8 mouse cellular contexts compared by ENCODE assay signal in the genomic region with DNA sequence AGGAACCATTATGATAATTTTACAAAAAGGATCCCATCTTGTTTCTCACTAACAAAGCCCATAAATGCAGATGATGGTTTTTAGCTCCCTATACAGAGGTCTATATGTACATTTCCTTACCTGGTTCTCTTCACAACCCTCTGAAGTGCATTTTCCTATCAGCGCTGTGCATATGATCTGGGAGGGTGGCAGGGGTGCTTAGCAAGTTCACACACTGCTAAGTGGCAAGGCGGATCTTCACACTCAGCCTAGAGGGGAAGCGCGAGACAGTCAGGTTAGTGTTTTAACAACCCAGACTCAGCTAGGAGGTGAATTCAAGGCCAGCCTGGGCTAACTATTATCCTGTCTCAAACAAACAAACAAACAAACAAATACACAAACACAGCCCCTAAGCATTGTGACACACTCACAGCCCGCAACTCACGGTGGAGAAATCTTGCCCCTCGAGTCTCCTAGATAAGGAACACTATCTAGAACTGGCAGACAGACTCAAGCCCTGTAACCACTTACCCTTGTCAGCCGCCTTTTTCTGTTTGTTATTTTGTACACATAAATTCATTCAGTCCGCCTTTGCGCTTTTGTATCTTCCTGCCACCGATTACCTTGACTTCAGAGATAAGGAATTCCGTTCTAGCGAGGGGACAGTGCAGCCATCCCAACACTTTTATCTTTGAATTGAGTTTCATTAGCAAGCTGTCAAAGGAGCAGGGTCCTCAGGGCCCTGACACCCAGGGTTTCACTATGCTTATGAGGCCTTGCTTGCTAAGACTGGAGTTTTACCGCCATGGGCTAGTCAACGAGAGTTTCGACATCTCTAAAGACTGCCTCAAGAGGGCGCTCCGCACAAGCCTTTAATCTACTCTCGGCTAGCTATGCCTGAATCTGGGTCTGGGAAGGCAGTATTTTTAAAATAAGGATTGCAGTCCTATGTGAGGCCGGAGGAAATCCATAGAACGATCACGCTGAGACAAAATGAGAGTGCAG. TPM values are rescaled to one million over a fixed set of nuclear protein-coding genes. Genes with fewer than 3 reads are reported as not detected.
DNase-seq lines count a peak whose midpoint lies in the region; ATAC-seq lines count a peak whose summit lies in the region.

No protein-coding gene starts in this region.

- H3K27me3 ChIP-seq in forebrain, embryonic 11.5 days (ENCODE audit: control insufficient read depth, insufficient read depth, low read length): no peaks in the 10 kb centered on the region
- no peaks in the 10 kb centered on the region for H3K27me3 ChIP-seq in heart, embryonic 15.5 days
- no peaks in the 10 kb centered on the region for H3K27me3 ChIP-seq in liver, embryonic 13.5 days
- no peaks in the 10 kb centered on the region for H3K27me3 ChIP-seq in neural tube, embryonic 11.5 days (ENCODE audit: control insufficient read depth, insufficient read depth, low read length)
- no peaks in the 10 kb centered on the region for H3K27me3 ChIP-seq in stomach, embryonic 15.5 days (replicated peaks)

- WGBS in forebrain, embryonic 11.5 days: 50% methylated on average over 22 of the region's 22 CpGs
- WGBS in heart, embryonic 15.5 days: 32% methylated on average over 22 of the region's 22 CpGs
- WGBS in liver, embryonic 13.5 days (ENCODE audit: insufficient replicate concordance): 21% methylated on average over 22 of the region's 22 CpGs
- 46% methylated on average over 22 of the region's 22 CpGs for WGBS in neural tube, embryonic 11.5 days
- 45% methylated on average over 22 of the region's 22 CpGs for WGBS in stomach, embryonic 15.5 days

- ATAC-seq in CD4-positive, CD25-positive, alpha-beta regulatory T cell, adult 4 months: peak; percentile 61
- ATAC-seq in forebrain, embryonic 11.5 days (replicated peaks; ENCODE audit: low FRiP score): peak; percentile 43
- 0 out of 2 replicates have a peak, but pooled peaks have one; percentile 40 for ATAC-seq in heart, embryonic 15.5 days (replicated peaks; ENCODE audit: insufficient number of reproducible peaks, insufficient read depth, low FRiP score, low read depth)
- ATAC-seq in liver, embryonic 13.5 days (ENCODE audit: low read depth): peak; percentile 82
- peak; percentile 70; the same call in 1 of the 2 replicates for ATAC-seq in neural tube, embryonic 11.5 days (ENCODE audit: insufficient read depth, low FRiP score, low TSS enrichment)
- ATAC-seq in stomach, embryonic 15.5 days (ENCODE audit: insufficient read depth, low FRiP score, low read depth): peak; percentile 47; the same call in 1 of the 2 replicates

- no peak overlapping the region for H3K9ac ChIP-seq in forebrain, embryonic 11.5 days (ENCODE audit: low read length)
- no peak overlapping the region for H3K9ac ChIP-seq in heart, embryonic 15.5 days
- H3K9ac ChIP-seq in liver, embryonic 13.5 days: no peak overlapping the region
- H3K9ac ChIP-seq in neural tube, embryonic 11.5 days (ENCODE audit: low read length): no peak overlapping the region
- no peak overlapping the region for H3K9ac ChIP-seq in stomach, embryonic 15.5 days

- no peaks in the 10 kb centered on the region for H3K36me3 ChIP-seq in forebrain, embryonic 11.5 days (ENCODE audit: control insufficient read depth, insufficient read depth, low read length)
- H3K36me3 ChIP-seq in heart, embryonic 15.5 days: no peaks in the 10 kb centered on the region
- no peaks in the 10 kb centered on the region for H3K36me3 ChIP-seq in liver, embryonic 13.5 days
- no peaks in the 10 kb centered on the region for H3K36me3 ChIP-seq in neural tube, embryonic 11.5 days (ENCODE audit: control insufficient read depth, insufficient read depth, low read length)
- H3K36me3 ChIP-seq in stomach, embryonic 15.5 days: no peaks in the 10 kb centered on the region

- peak; percentile 68 for DNase-seq in c-Kit-positive CD71-negative TER-119-negative erythroid progenitor cells, embryonic 14.5 days (ENCODE audit: low read depth)
- DNase-seq in forebrain, embryonic 11.5 days (ENCODE audit: low spot score): peak; percentile 88
- DNase-seq in kidney, postnatal 14 days: peak; percentile 86
- peak; percentile 49 for DNase-seq in liver, embryonic 13.5 days
- DNase-seq in neural tube, embryonic 11.5 days (ENCODE audit: low spot score): peak; percentile 85

- H3K4me2 ChIP-seq in forebrain, embryonic 11.5 days (ENCODE audit: low read depth, low read length, severe bottlenecking): no peak overlapping the region
- H3K4me2 ChIP-seq in heart, embryonic 15.5 days: no peak overlapping the region
- H3K4me2 ChIP-seq in liver, embryonic 13.5 days: peak overlapping the region; percentile 32
- H3K4me2 ChIP-seq in neural tube, embryonic 11.5 days (ENCODE audit: low read depth): no peak overlapping the region
- no peak overlapping the region for H3K4me2 ChIP-seq in stomach, embryonic 15.5 days

- no peaks in the 10 kb centered on the region for H3K9me3 ChIP-seq in forebrain, embryonic 11.5 days (ENCODE audit: control insufficient read depth, low read length)
- H3K9me3 ChIP-seq in heart, embryonic 15.5 days (replicated peaks): no peaks in the 10 kb centered on the region
- no peaks in the 10 kb centered on the region for H3K9me3 ChIP-seq in liver, embryonic 13.5 days (replicated peaks)
- H3K9me3 ChIP-seq in neural tube, embryonic 11.5 days (ENCODE audit: control insufficient read depth, low read length): no peaks in the 10 kb centered on the region
- no peaks in the 10 kb centered on the region for H3K9me3 ChIP-seq in stomach, embryonic 15.5 days

- no peak overlapping the region for H3K4me3 ChIP-seq in forebrain, embryonic 11.5 days (ENCODE audit: low read depth, low read length)
- no peak overlapping the region for H3K4me3 ChIP-seq in heart, embryonic 15.5 days
- no peak overlapping the region for H3K4me3 ChIP-seq in liver, embryonic 13.5 days (replicated peaks)
- H3K4me3 ChIP-seq in neural tube, embryonic 11.5 days (ENCODE audit: low read depth, low read length): no peak overlapping the region
- no peak overlapping the region for H3K4me3 ChIP-seq in stomach, embryonic 15.5 days (replicated peaks)

- peaks cover 8% of the 10 kb centered on the region; the same call in 1 of the 2 replicates for H3K4me1 ChIP-seq in forebrain, embryonic 11.5 days (replicated peaks; ENCODE audit: control insufficient read depth, insufficient read depth, low read length)
- H3K4me1 ChIP-seq in heart, embryonic 15.5 days (replicated peaks): peaks cover 8% of the 10 kb centered on the region
- H3K4me1 ChIP-seq in liver, embryonic 13.5 days (replicated peaks): peaks cover 16% of the 10 kb centered on the region
- H3K4me1 ChIP-seq in neural tube, embryonic 11.5 days (ENCODE audit: control insufficient read depth, insufficient read depth, low read length): peaks cover 14% of the 10 kb centered on the region
- H3K4me1 ChIP-seq in stomach, embryonic 15.5 days: no peaks in the 10 kb centered on the region; the same call in 1 of the 2 replicates

- no peak overlapping the region for H3K27ac ChIP-seq in forebrain, embryonic 11.5 days (ENCODE audit: low read depth, low read length)
- H3K27ac ChIP-seq in heart, embryonic 15.5 days: no peak overlapping the region
- H3K27ac ChIP-seq in liver, embryonic 13.5 days: no peak overlapping the region
- no peak overlapping the region for H3K27ac ChIP-seq in neural tube, embryonic 11.5 days (ENCODE audit: low read depth, low read length)
- no peak overlapping the region for H3K27ac ChIP-seq in stomach, embryonic 15.5 days

RNA-seq across cellular contexts. Expression of a gene that starts 53.0 kb away (rescaled TPM):
- 1 to 10 TPM in 1 of 2 experiments, under 1 TPM in 1; 0.79 to 1.3 TPM for polyA plus RNA-seq in CD4-positive, CD25-positive, alpha-beta regulatory T cell, adult 4 months (2017; shearing (Covaris generic))
- polyA plus RNA-seq in forebrain, embryonic 11.5 days (2014; fragmentation: Nextera tagmentation; extraction: Ambion mirVana): 6.6 and 7.4 TPM in 2 replicates
- 3.8 and 4.2 TPM in 2 replicates for polyA plus RNA-seq in heart, embryonic 15.5 days (2015; fragmentation: Nextera tagmentation; extraction: Ambion mirVana)
- polyA plus RNA-seq in liver, embryonic 13.5 days (2015; fragmentation: Nextera tagmentation; extraction: Ambion mirVana): 0.59 and 0.90 TPM in 2 replicates
- polyA plus RNA-seq in neural tube, embryonic 11.5 days (2014; fragmentation: Nextera tagmentation; extraction: Ambion mirVana): 3.2 and 5.2 TPM in 2 replicates
- polyA plus RNA-seq in stomach, embryonic 15.5 days (2015; fragmentation: Nextera tagmentation; extraction: Ambion mirVana): 4.0 TPM in 2 replicates
